Mouse (Mus musculus) liver, adult 2 months (tissue): ENCODE measurements around the gene Sdf2.
"Not testable (repeated sequence)": the region's sequence is repeated elsewhere in the genome, so short reads cannot be mapped to it uniquely, and the experiment has no call there.

Experiments
- CTCF ChIP-seq: fragments of 200-500 bp; IDR thresholded peaks from 2 replicates; pipeline ENCODE4 v1.5.1; 2011; ENCODE audit warnings: low read depth, low read length, control low read depth
- POLR2A ChIP-seq: fragments of 200-500 bp; IDR thresholded peaks from 2 replicates; pipeline ENCODE4 v1.6.1; 2011; ENCODE audit warnings: low read length, control low read depth; ENCODE audit not compliant: insufficient read depth; ENCODE audit errors: extremely low read depth

DNA sequence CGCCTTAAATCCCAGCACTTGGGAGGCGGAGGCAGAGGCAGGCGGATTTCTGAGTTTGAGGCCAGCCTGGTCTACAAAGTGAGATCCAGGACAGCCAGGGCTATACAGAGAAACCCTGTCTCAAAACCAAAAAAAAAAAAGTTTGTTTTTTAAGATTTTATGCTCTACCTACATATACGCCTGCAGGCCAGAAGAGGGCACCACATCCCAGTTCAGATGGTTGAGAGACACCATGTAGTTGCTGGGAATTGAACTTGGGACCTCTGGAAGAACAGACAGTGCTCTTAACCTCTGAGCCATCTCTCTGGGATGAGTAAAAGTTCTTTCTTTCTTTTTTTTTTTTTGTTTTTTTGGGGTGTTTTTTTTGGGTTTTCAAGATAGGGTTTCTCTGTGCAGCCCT is 30.6 kb downstream of the Sdf2 start:
- TF ChIP-seq CTCF = peak; percentile 30; the same call in 1 of the 2 replicates
- TF ChIP-seq POLR2A = not testable (repeated sequence)
